Mouse (Mus musculus): ENCODE measurements around the gene Nup214. TPM values are rescaled to one million over a fixed set of nuclear protein-coding genes. Genes with fewer than 3 reads are reported as not detected.
A peak's percentile ranks its signal among the peaks of the same experiment; 100 is the strongest.

The Nup214 gene
- polyA plus RNA-seq, 1 experiment = 91.9 TPM

- TF ChIP-seq EP300 (IDR thresholded peaks at IDR 0.05; ENCODE audit: insufficient read depth, low read depth, low read length) (no peak), POLR2A (IDR thresholded peaks at IDR 0.05; ENCODE audit: insufficient read depth, low read length) (no peak), CTCF (IDR thresholded peaks at IDR 0.05; ENCODE audit: low read depth, low read length) (no peak)
- Histone ChIP-seq H3K27ac (ENCODE audit: insufficient read depth, low read length) (no peak within 1 kb of the TSS), H3K36me3 (ENCODE audit: control insufficient read depth, insufficient read depth, low read length, poor library complexity, severe bottlenecking) (no peaks in the 10 kb centered on the region), H3K9ac (ENCODE audit: low read depth, poor library complexity, severe bottlenecking) (no peak within 1 kb of the TSS), H3K9me3 (replicated peaks; ENCODE audit: control insufficient read depth, insufficient read depth, low read length, poor library complexity, severe bottlenecking) (no peaks in the 10 kb centered on the region), H3K4me3 (ENCODE audit: low read depth, low read length) (peak within 1 kb of the TSS; percentile 43), H3K4me1 (ENCODE audit: control insufficient read depth, insufficient read depth, low read length) (no peaks in the 10 kb centered on the region), H3K27me3 (ENCODE audit: control insufficient read depth, insufficient read depth, low read length, poor library complexity, severe bottlenecking) (no peaks in the 10 kb centered on the region)
These were observed 121.3 kb downstream of the Nup214 start, which contains the start of gene Plpp7 for GRCm38 (mm10) chr2:32095351-32096121. TSS of gene Plpp7 (plus strand) at chr2:32095528.

DNA sequence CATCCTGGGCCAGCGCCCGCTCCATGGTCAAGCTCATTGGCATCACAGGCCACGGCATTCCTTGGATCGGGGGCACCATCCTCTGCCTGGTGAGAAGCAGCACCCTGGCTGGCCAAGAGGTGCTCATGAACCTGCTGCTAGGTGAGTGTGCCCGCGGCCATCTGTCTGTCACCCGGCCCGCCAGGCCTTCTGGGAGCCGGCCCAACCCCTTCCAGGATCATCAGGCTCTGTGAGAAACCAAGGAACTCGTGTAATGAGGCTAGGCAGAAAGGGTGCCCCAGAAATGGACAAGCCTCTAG is 121.8 kb downstream of the Nup214 start:
- Histone ChIP-seq H3K9ac (ENCODE audit: low read depth, poor library complexity, severe bottlenecking) (no peak overlapping the region), H3K9me3 (replicated peaks; ENCODE audit: control insufficient read depth, insufficient read depth, low read length, poor library complexity, severe bottlenecking) (no peaks in the 10 kb centered on the region), H3K36me3 (ENCODE audit: control insufficient read depth, insufficient read depth, low read length, poor library complexity, severe bottlenecking) (no peaks in the 10 kb centered on the region), H3K27me3 (ENCODE audit: control insufficient read depth, insufficient read depth, low read length, poor library complexity, severe bottlenecking) (no peaks in the 10 kb centered on the region), H3K4me1 (ENCODE audit: control insufficient read depth, insufficient read depth, low read length) (no peaks in the 10 kb centered on the region), H3K4me3 (ENCODE audit: low read depth, low read length) (no peak overlapping the region), H3K27ac (ENCODE audit: insufficient read depth, low read length) (no peak overlapping the region)
- TF ChIP-seq EP300 (IDR thresholded peaks at IDR 0.05; ENCODE audit: insufficient read depth, low read depth, low read length) (no peak), CTCF (IDR thresholded peaks at IDR 0.05; ENCODE audit: low read depth, low read length) (no peak), POLR2A (IDR thresholded peaks at IDR 0.05; ENCODE audit: insufficient read depth, low read length) (no peak)

GRCm38 (mm10) chr2:32102944-32103343 is 128.7 kb downstream of the Nup214 start:
- Histone ChIP-seq H3K36me3 (ENCODE audit: control insufficient read depth, insufficient read depth, low read length, poor library complexity, severe bottlenecking) (no peaks in the 10 kb centered on the region), H3K4me1 (ENCODE audit: control insufficient read depth, insufficient read depth, low read length) (no peaks in the 10 kb centered on the region), H3K27ac (ENCODE audit: insufficient read depth, low read length) (no peak overlapping the region), H3K27me3 (ENCODE audit: control insufficient read depth, insufficient read depth, low read length, poor library complexity, severe bottlenecking) (no peaks in the 10 kb centered on the region), H3K9me3 (replicated peaks; ENCODE audit: control insufficient read depth, insufficient read depth, low read length, poor library complexity, severe bottlenecking) (no peaks in the 10 kb centered on the region), H3K4me3 (ENCODE audit: low read depth, low read length) (peak overlapping the region; percentile 40; the same call in 1 of the 2 replicates), H3K9ac (ENCODE audit: low read depth, poor library complexity, severe bottlenecking) (no peak overlapping the region)
- no peak for TF ChIP-seq POLR2A (IDR thresholded peaks at IDR 0.05; ENCODE audit: insufficient read depth, low read length)

GRCm38 (mm10) chr2:32103557-32103956 is 129.3 kb downstream of the Nup214 start:
- Histone ChIP-seq H3K27ac (ENCODE audit: insufficient read depth, low read length) (no peak overlapping the region), H3K4me3 (ENCODE audit: low read depth, low read length) (peak overlapping the region; percentile 40), H3K36me3 (ENCODE audit: control insufficient read depth, insufficient read depth, low read length, poor library complexity, severe bottlenecking) (no peaks in the 10 kb centered on the region), H3K4me1 (ENCODE audit: control insufficient read depth, insufficient read depth, low read length) (no peaks in the 10 kb centered on the region), H3K27me3 (ENCODE audit: control insufficient read depth, insufficient read depth, low read length, poor library complexity, severe bottlenecking) (no peaks in the 10 kb centered on the region), H3K9me3 (replicated peaks; ENCODE audit: control insufficient read depth, insufficient read depth, low read length, poor library complexity, severe bottlenecking) (no peaks in the 10 kb centered on the region), H3K9ac (ENCODE audit: low read depth, poor library complexity, severe bottlenecking) (no peak overlapping the region)
- TF ChIP-seq EP300 (IDR thresholded peaks at IDR 0.05; ENCODE audit: insufficient read depth, low read depth, low read length) (no peak), POLR2A (IDR thresholded peaks at IDR 0.05; ENCODE audit: insufficient read depth, low read length) (no peak), CTCF (IDR thresholded peaks at IDR 0.05; ENCODE audit: low read depth, low read length) (no peak)

Other genes starting within 250 kb of the Nup214 start
- not detected in 2 replicates for gene Qrfp, start 163.9 kb upstream of the Nup214 start, polyA plus RNA-seq (2011; ENCODE audit: insufficient read depth, insufficient read length, low read depth, missing spikeins)
- gene Fibcd1, start 128.4 kb upstream of the Nup214 start, polyA plus RNA-seq (2011; ENCODE audit: insufficient read depth, insufficient read length, low read depth, missing spikeins) = not detected in 2 replicates
- gene Lamc3, start 87.1 kb upstream of the Nup214 start, polyA plus RNA-seq (2011; ENCODE audit: insufficient read depth, insufficient read length, low read depth, missing spikeins) = not detected in 2 replicates
- 29.1 and 40.5 TPM in 2 replicates for gene Aif1l, start 24.3 kb upstream of the Nup214 start, polyA plus RNA-seq (2011; ENCODE audit: insufficient read depth, insufficient read length, low read depth, missing spikeins)
- 1.6 and 3.0 TPM in 2 replicates for gene Fam78a, start 110.4 kb downstream of the Nup214 start, polyA plus RNA-seq (2011; ENCODE audit: insufficient read depth, insufficient read length, low read depth, missing spikeins)
- 1.2 TPM in 1 of 2 replicates, not detected in the other for gene Plpp7, start 121.1 kb downstream of the Nup214 start, polyA plus RNA-seq (2011; ENCODE audit: insufficient read depth, insufficient read length, low read depth, missing spikeins)
- 106 and 112 TPM in 2 replicates for gene Prrc2b, start 176.6 kb downstream of the Nup214 start, polyA plus RNA-seq (2011; ENCODE audit: insufficient read depth, insufficient read length, low read depth, missing spikeins)

Data from ES-Bruce4 (cell line).